Mouse (Mus musculus): Measurements from ENCODE around the gene Mepce. TPM values are rescaled to one million over a fixed set of nuclear protein-coding genes. Genes with fewer than 3 reads are reported as not detected.
"Not testable (repeated sequence)": the region's sequence is repeated elsewhere in the genome, so short reads cannot be mapped to it uniquely, and the experiment has no call there.

Mepce gene
- 10 to 100 TPM; 58.4 to 67.5 TPM for total RNA-seq (2021)
- long read RNA-seq, experiment 1, transcript Mepce-201 (4 exons, 3,128 nt) = major isoform, 25 of 35 reads
- long read RNA-seq, experiment 1, partial matches to known transcripts = 3 of 35 reads
- long read RNA-seq, experiment 1, other reads (novel, unspliced or antisense) = 3 of 35 reads
- long read RNA-seq, experiment 2, transcript Mepce-202 (4 exons, 524 nt) = minor isoform, 6 of 59 reads
- long read RNA-seq, experiment 2, transcript Mepce-201 (4 exons, 3,128 nt) = major isoform, 44 of 59 reads
- long read RNA-seq, experiment 2, partial matches to known transcripts = 2 of 59 reads
- long read RNA-seq, experiment 2, other reads (novel, unspliced or antisense) = 6 of 59 reads

- DNase-seq (ENCODE audit: low spot score in 2 of 2) = peak; percentile 89 to 92
These were observed at the start of gene Mepce, which contains the start of gene Zcwpw1 for GRCm38 (mm10) chr5:137787151-137787928. Gene Mepce (minus strand): TSS chr5:137787655. Gene Zcwpw1 (plus strand): TSS chr5:137787798.

- DNase-seq (ENCODE audit: low spot score in 2 of 2) = not testable (repeated sequence)
These were observed 49.7 kb upstream of the Mepce start for GRCm38 (mm10) chr5:137837110-137837509.

- DNase-seq (ENCODE audit: low spot score in 2 of 2) = no peak
These were observed 49.2 kb upstream of the Mepce start for GRCm38 (mm10) chr5:137836611-137837010.

GRCm38 (mm10) chr5:137835966-137836520 is 48.6 kb upstream of the Mepce start, which contains the start of gene Pilra:
Gene Pilra (minus strand): TSS chr5:137836281.
- not testable (repeated sequence) for DNase-seq (ENCODE audit: low spot score in 2 of 2)

GRCm38 (mm10) chr5:137833500-137833899 is 46.0 kb upstream of the Mepce start:
- DNase-seq (ENCODE audit: low spot score in 2 of 2) = no peak

- no peak for DNase-seq (ENCODE audit: low spot score in 2 of 2)
These were observed 44.1 kb upstream of the Mepce start for GRCm38 (mm10) chr5:137831506-137831905.

- DNase-seq (ENCODE audit: low spot score in 2 of 2) = no peak
These were observed 43.7 kb upstream of the Mepce start for GRCm38 (mm10) chr5:137831106-137831505.

GRCm38 (mm10) chr5:137830238-137830637 is 42.8 kb upstream of the Mepce start:
- no peak for DNase-seq (ENCODE audit: low spot score in 2 of 2)

- DNase-seq (ENCODE audit: low spot score in 2 of 2) = no peak
These were observed 41.2 kb upstream of the Mepce start for GRCm38 (mm10) chr5:137828694-137829093.

- no peak for DNase-seq (ENCODE audit: low spot score in 2 of 2)
These were observed 39.0 kb upstream of the Mepce start for GRCm38 (mm10) chr5:137826421-137826820.

- no peak for DNase-seq (ENCODE audit: low spot score in 2 of 2)
These were observed 38.5 kb upstream of the Mepce start for GRCm38 (mm10) chr5:137825971-137826370.

- DNase-seq (ENCODE audit: low spot score in 2 of 2) = no peak
These were observed 37.6 kb upstream of the Mepce start for GRCm38 (mm10) chr5:137825030-137825429.

- DNase-seq (ENCODE audit: low spot score in 2 of 2) = no peak
These were observed 36.1 kb upstream of the Mepce start for GRCm38 (mm10) chr5:137823455-137824045.

GRCm38 (mm10) chr5:137822602-137823001 is 35.1 kb upstream of the Mepce start:
- DNase-seq (ENCODE audit: low spot score in 2 of 2) = no peak

GRCm38 (mm10) chr5:137822126-137822525 is 34.7 kb upstream of the Mepce start:
- no peak for DNase-seq (ENCODE audit: low spot score in 2 of 2)

GRCm38 (mm10) chr5:137817466-137818222 is 30.2 kb upstream of the Mepce start:
- DNase-seq (ENCODE audit: low spot score in 2 of 2) = no peak

- no peak for DNase-seq (ENCODE audit: low spot score in 2 of 2)
These were observed 20.9 kb upstream of the Mepce start for GRCm38 (mm10) chr5:137808316-137808715.

GRCm38 (mm10) chr5:137806158-137806557 is 18.7 kb upstream of the Mepce start:
- no peak for DNase-seq (ENCODE audit: low spot score in 2 of 2)

GRCm38 (mm10) chr5:137800917-137801316 is 13.5 kb upstream of the Mepce start:
- no peak for DNase-seq (ENCODE audit: low spot score in 2 of 2)

- no peak for DNase-seq (ENCODE audit: low spot score in 2 of 2)
These were observed 9.2 kb upstream of the Mepce start for GRCm38 (mm10) chr5:137796606-137797005.

- DNase-seq (ENCODE audit: low spot score in 2 of 2) = no peak
These were observed 4.1 kb upstream of the Mepce start for GRCm38 (mm10) chr5:137791553-137791952.
